Mouse (Mus musculus) A20 (cell line): ENCODE results near the gene Arl3.
A peak's percentile ranks its signal among the peaks of the same experiment; 100 is the strongest.

Experiments
- DNase-seq: peaks from one replicate; pipeline ENCODE4 v3.0.0-alpha.2; 2011; ENCODE audit warnings: low read depth, low spot score

The Arl3 gene

DNA sequence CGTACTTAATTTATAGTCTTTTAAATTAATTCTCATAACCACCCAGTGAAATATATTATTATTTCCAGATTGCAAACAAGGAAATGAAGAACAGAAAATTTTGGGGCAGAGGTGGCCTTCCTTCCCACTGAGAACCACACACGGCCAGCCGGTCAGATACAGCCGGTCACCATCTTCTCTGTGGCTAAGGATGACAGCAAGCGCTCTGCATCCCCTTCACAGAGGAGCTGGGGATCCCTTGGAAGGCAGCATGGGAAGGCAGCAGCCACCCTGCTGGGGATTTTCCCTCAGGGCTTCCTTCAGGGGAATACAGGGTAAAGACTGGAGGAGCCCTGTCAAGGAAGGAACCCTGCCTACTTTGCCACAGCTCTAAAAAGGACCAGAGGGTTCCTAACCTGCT lies 39.5 kb downstream of the Arl3 start:
- DNase-seq = no peak

DNA sequence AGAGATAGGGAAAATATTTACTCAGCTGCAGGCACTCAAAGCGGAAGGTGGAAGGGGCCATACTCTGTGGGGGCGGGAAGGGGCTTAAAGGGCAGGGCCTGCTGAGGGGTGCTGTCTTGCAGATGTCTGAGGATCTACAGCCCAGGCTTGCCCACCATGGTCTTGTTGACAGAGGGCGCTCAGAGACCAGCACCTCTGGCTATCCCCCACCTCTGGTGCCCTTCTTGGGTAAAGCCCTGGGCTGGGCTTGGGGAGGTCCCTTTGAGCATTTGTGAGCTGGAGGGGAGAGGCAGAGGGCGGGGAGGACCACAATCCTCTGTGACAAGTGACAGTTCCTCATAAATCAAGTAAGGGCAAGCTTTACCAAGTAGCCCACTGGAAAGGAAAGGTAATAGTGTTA lies 39.9 kb downstream of the Arl3 start:
- peak; percentile 78 for DNase-seq

DNA sequence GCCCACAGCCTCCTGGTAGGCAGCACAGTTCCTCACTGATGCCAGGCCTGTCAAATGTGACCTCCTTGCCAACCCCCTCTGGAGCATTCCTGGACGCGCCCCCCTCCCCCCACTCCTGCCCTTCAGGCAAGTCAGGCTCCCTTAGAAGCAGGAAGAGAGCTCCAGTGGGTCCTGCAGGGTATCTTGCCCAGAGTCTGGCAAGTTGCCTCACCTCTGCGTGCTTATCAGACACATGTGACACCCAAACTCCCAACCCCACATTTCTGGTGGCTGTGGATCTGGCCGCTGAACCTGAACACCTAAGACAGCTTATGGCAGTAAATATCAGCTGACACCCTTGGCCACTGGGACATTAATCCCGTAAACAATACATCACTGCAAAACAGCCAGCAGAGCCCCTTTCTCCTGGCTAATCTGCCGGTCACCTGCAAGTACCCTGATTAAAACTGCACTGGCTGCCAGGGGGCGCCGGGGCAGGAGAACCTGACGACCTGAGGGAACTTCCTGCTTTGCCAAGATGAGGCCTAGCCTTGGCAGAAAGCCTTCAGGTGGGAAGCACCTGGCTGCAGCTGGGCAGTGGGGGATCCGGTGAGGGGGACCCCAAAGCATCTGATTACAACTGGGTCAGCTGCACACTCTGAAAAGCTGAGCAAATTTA lies 40.8 kb downstream of the Arl3 start:
- DNase-seq = peak; percentile 55

DNA sequence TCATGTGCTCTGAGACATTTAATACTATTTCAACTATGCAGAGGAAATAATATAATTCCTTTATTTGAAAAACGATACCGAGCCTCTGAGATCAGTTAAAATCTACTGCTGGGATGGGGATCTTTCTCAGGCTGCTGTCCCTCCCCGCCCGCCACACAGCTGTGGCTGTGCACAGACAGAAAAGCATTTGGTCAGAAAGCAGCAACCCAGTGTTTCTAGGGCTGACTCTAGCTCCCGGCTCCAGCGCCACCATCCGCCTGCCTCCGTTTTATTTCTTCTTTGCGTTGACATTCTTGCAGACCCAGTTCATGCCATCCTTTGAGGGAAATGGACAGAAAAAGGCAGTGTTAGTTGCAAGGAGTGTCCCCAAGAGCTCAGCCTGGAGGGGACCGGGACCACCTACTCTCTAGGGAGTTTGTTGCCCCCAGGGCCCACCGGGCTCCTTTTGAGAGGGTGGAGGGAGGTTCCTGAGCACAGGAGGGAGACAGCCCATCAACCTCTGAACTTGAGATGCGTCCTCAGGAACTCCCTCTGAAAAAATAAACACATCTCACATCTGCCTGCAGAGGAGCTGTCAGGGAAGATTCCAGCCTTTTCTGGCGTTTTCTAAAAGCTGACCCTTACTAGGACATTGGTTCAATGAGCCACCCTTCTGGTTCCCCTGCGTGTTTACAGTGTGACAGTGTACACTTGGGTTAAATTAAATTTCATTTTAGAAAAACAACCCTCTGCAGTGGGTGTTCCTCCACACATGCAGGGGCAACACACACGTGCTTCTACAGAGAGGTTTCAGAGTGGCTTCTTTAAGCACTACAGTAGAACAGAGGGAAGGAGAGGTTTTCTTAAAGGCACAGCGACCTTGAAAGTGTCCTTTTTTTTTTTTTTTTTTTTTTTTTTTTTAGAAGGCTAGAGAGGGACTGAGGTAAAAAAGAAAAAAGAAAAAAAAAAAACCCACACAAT lies 41.6 kb downstream of the Arl3 start:
- DNase-seq = peak; percentile 73

DNA sequence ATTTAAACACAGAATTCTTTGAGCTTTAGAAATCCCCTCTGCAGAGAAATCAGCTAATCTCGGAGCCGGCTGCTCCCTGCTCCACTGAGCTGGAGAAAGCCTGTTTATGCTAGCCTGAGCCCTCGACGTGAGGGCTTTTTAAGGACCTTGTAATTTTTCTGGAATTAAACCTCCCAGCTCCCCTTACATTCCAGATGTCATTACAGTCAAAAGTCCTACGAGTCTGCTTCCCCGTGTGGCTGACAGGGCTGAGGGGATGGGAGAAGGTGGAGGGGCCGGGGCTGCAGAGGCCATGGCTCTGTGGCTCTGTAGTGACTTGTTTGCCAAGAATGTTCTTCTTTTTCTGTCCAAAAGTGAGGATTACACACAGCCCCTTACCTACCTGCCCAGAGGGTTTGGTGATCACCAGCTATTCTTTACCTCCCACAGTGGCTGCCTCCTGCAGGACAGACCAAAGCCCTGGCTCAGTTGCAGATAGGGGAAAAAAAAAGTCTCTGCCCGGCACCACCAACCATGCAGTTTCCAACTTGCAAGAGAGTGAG lies 42.5 kb downstream of the Arl3 start:
- peak; percentile 71 for DNase-seq

DNA sequence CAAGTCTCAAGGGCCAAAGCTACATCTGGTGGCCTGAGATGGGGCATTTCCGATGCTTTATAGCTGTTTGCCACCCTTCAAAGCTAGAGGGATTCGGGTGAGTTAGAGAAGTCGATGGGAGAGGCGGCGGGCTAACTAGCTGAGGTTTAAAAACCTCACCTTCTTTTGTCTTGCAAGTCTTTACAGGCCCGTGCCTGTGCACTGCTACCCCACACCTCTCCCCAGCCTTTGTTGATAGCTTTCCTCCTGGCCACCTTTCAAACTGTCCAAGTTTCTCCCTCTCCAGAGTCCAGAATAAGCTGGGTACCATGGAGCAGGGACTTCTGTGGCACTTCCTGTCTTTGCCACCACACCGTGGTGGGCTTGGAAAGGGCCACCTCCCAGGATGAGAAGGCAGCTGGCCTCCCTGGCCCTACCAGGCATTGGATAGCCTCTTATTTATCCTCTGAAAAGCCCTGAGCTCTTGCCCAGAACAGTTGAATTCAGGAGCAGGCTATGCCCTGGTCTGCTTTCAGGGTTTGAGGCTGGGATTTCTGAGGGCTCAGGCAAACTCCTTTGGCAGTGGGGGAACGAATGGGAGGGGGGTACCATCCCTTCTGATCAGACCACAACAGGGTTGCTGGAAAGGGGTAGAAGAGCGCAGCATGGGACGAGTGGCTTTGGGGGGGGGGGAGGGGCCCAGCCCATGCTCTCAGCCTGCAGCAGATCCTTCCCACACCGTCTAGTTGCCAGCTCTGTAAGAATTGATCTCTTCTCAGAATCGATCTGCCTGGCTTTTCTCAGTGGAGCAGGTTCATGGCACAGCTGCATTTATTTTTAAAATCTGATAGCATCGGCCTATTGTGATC lies 43.2 kb downstream of the Arl3 start:
- DNase-seq = peak; percentile 41

DNA sequence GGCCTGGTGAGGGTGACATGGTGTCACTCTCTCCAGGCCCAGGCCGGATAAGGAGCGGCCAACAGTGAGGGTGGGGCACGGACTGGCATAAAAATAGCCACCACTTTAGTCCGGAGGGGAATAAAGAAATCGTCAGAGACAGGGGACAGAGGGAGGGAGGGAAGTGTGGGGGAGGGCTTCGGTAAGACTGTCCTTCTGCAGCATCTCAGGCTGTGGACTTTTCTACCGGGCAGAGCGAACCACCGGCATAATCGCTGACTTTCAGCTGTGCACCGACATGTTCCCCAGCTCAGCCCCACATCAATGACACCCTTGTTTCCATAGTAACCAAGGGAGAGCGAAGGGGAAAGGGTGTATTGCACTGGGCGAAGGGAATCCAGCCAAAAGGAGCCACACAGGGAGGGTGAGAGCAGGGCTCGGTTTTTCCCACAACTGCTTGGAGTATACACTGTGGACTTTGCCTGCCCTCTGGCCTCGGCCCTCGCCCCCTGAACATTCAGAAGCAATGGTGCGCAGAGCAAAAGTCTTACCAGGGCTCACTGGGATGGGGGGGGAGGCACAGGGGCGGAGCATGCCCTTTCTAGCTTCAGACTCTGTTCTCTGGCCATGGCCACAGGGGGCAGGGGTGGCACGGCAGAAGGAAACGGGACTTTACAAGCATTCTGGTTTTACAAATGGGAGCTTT lies 44.3 kb downstream of the Arl3 start:
- DNase-seq = no peak

DNA sequence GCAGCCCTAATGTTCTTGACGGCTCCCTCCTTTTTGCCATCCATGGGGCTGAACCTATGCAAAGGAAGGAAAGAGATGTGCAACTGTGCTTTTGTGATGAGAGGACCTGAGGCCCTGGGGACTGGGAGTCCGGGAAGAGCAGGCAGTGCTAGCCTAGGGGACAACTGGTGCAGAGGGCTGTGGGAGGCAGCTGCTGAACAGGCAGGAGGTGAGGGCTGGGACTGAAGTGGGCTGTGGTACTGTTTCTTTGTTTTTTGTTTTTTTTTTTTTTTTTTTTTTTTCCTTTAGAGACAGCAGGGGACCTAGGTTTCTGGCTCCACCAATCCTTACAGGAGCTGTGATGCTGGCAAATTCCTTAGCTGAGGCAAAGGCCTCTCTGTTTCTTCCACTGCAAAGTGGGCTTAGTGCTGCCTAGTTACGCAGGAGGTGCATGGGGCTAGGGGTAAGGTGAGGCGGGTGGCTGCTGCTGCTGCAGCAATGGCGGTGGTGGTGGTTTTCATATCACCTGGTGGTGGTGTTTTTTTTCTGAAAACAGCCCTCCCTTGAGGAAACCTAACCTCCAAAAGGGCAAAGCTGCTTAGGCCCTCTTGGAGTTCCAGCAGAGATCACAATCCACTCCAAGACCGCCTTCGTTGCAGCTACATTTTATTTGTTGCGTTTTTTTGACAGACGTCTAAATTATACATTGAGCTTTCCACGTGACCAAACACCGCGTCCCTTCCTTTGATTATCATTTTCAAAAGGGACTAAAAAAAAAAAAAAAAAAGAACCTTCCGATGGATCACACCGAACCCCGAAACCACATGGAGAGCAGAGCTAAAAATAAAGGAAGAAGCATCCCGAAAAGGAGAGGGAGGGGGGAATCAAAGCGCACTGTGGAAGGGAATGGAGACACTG lies 45.1 kb downstream of the Arl3 start:
- no peak for DNase-seq

DNA sequence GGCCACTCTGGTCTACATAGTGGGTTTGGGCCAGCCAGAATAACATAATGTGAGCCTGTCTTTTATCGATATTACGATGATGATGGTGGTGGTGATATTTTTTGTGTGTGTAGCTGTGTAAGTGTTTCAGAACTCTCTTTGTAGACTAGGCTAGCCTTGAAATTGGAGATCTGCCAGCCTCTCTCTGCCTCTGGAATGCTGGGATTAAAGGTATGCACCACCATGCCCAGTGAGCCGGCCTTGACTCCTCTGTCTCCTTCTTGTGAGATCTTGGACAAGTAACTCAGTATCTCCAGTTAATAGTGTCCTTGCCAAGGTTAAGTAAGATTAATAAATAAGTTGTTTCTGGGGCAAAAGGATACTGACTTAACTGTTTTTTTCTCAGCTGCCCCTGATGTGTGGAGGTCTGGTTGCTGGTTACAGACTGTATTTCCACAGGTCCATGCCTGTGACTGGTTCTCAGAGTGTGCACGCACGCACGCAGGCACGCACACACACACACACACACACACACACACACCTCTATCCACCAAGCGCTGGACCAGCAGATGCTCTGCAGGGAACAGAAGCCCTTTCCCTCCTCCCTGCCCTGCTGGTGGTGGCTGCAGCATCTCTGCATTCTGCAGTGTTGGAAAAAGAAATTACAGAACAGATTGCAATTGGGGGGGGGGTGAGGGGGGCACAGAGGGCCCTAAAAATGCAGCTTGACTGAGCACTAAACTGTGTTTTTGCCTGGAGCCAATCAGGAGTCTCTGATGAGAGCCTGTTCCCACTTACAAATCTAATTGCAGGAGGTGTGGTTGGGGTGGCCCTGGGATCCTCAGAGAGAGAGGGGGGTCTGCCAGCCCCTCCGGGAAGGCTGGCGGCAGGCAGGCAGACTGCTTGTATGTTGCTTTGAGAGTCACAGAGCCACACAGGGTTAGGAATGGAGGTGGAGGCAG lies 47.0 kb downstream of the Arl3 start:
- no peak for DNase-seq

DNA sequence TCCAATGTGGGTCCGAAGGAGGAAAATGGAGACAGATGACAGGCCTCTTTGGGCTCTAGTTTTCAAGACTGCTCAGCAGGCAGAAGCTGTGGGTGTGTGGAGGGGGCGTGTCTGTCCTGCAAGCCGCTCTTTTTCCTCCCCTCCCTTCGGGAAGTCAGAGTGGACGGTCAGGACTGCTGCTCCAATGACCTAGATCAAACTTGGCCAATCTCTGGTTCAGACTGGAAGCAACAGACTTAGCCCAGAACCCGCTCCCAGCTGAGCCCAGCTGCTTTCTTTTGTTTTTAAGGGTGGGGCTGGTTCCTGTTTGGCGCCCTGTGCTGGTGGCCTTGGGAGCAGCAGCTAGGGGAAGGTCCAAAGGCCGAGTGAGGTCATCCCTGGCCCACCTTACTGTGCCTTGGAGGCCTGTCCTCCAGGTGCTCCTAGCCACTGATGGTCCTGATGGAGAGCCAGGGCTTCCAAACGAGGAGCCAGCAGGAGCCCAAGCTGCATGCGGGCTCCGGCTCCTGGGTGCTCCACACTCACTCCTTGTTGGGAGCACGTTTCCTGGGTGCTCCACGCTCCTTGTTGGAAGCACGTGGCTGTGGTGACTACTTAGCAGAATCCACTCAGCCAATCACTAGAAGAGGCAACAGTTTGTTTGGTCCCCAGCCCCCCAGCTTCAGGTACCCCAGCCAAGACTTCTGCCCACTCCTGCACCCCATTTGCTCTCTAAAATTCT lies 48.2 kb downstream of the Arl3 start:
- DNase-seq = no peak

DNA sequence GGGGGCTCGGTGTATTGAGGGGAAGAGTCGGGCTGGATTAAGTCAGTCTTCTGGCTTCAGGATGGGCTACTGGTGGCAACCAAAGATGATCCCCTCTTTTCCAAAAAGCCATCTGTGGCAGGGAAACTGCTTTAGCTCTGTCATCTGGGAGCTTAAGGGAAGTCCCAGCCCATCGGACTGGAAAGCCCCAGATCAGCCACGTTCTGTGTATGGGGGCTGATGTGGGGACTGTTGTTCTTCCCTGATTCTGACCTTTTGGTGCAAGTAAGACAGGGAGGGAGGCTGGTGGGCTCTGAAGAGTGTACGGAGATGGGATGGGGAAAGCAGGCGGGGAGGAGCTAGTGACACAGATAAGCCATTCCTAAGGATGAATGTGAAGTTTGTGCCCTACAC lies 48.9 kb downstream of the Arl3 start:
- DNase-seq = no peak

DNA sequence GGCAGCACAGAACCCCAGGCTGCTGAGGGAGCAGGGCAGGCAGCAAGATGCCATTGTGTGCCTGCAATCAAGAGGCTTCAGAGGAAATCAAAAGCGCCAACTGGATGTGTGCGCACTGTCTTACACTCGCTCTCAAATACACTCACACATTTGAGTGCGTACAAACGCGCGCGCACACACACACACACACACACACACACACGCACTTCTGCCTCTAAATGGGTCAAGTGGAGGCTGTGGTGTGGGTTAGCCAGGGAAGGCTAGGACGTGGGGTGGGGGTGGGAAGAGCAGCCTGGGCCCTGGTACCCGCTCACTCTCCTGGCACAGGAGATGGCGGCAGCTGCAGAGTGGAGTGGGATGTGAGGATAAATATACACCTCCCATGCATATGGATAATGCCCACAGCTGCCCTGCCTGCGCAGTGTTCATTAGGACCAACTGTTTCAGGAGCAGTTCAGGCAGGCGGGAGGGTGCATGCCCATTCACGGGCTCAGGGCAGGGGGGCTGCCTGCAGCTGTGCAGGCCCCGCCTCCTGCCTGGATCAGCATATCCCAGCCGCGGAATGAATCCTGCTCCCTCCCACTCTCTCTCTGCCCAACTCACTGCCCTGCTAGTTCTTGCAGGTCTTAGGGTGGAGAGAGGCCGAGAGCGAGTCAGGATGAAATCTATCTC lies 49.4 kb downstream of the Arl3 start:
- no peak for DNase-seq

DNA sequence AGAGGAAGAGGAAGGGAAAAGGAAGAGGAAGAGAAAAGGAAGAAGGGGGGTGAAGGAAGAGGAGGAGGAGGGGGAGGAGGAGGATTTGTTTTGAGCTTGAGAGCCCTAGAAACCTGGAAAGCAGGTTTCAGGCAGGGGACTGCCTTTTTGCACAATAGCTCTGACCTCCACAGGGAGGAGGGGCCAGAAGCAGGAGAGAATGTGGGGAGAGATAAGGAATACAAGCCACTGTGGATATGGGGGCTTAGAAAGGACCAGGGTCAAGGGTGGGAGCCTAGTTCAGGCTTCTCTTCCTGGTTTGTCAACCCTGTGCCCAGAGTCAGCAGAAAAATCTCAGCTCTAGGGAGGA lies 49.9 kb downstream of the Arl3 start:
- DNase-seq = no peak

DNA sequence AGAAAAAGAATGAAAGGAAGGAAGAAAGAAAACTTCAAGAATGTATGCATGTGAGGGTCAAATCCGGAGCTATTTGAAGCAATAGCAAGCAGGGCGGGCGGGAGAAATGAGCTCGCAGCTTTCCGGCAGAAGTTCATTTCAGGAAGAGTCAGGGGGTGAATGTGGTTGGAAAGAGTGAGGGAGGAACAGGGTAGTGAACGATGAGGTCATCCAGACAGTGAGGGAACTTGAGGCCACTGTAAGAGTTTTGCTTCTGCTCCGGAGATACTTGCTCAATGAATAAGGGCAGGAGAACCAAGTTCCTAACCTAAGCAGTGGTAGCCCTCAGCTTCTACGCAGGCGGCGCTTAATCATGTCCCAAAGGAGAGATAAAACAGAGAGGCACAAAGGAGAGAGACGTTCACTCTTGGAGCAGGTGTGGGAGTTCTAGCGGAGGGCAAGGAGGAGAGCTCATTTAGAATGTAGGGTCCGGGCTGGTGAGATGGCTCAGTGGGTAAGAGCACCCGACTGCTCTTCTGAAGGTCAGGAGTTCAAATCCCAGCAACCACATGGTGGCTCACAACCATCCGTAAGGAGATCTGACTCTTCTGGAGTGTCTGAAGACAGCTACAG lies 50.5 kb downstream of the Arl3 start:
- DNase-seq = no peak

DNA sequence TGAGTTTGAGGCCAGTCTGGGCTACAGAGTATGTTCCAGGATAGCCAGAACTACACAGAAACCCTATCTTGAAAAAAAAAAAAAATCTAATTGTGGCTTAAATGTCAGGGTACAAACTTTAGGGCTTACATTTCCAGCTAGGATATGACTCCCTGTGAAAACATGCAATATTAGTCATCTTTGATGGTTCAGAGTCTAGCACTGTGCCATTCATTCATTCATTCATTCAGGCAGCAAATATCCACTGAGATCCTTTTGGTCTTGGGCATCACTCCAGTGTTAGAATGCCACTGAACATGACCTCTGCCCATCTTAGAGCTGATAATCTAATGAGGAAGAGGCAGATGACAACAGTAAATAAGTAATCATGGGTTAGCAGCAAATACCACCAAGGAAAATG lies 51.3 kb downstream of the Arl3 start:
- DNase-seq = no peak

DNA sequence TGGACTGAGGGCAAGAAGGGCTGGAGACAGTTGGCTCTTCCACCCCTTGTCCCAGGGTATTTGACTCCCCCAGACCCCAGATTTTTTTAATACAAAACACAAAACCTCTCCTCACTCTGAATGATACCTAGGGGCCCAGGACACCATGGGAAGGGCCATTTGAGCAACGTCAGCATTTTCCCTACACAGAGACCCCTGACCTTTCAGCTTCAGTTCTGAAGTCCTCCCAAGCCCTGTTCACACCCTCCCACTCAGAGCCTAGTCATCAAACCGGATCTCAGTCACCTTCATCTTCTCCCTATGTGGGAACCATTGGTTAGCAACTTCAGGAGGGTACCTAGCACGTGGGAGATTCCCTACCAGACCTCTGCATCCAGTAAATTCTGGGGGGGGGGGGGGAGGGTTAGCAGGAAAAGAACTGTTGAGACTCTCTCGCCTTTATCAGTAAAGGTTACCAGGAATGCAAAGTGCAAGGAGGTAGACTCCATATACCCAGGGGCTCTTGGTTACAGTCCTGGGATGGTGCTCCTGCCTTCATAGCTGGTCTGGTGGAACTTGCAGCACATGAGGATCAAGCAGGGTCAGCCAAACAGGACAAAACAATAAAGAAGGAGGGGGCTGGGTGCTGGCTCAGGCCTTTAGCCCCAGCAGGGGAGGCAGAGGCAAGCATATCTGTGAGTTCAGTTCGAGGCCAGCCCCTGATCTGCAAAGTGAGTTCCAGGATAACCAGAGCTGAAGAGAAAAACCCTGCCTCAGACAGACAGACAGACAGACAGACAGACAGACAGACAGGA lies 54.0 kb downstream of the Arl3 start:
- DNase-seq = no peak

DNA sequence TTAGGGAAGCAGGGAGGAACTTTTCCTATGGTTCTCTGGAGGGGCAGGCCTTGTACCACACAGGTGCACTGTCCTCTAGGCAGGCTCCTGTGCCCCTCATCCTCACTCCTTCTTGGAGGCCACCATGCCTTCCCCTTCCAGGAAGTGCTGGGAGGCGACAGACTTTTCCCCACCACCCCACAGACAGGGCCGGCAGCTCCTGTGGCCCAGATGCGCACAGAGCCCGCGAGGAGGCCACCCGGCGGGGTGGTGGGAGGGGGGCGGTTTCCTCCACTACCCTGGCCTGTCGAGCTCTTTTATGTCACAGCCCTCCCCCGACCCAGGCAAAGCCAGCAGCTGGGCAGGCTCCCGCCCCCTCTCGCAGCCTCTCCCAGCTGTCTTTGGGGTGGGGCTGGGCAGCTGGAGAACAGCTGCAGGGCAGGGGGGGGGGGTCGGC lies 54.6 kb downstream of the Arl3 start:
- DNase-seq = peak; percentile 92
